Mouse (Mus musculus): ENCODE results near the gene Mamdc4.

DNA sequence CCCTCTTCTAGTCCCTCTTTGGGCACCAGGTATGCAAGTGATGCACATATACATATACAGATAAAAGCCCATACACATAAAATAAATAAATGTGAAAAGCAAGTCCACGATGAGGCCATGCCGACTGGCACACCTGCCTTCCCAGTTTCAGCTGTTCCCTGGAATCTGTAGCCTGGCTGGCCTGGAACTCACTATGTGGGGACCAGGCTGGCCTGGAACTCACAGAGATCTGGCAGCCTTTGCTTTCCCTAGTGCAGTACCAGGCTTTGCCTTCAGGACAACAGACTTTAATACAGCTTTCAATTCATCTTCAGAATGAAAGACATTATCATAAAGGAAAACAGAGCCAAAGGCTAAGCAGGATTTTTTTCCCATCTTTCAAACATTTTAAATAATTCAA, 40.9 kb downstream of the Mamdc4 start:
- no peak for TF ChIP-seq CTCF (conservative IDR thresholded peaks at IDR 0.05; ENCODE audit: low read length)
- no peak for TF ChIP-seq NANOG (IDR thresholded peaks at IDR 0.05; ENCODE audit: borderline replicate concordance, low read length)

All from E14TG2a.4 (cell line).